Mouse (Mus musculus): ENCODE measurements around the gene Wrnip1.

Wrnip1 gene

DNA sequence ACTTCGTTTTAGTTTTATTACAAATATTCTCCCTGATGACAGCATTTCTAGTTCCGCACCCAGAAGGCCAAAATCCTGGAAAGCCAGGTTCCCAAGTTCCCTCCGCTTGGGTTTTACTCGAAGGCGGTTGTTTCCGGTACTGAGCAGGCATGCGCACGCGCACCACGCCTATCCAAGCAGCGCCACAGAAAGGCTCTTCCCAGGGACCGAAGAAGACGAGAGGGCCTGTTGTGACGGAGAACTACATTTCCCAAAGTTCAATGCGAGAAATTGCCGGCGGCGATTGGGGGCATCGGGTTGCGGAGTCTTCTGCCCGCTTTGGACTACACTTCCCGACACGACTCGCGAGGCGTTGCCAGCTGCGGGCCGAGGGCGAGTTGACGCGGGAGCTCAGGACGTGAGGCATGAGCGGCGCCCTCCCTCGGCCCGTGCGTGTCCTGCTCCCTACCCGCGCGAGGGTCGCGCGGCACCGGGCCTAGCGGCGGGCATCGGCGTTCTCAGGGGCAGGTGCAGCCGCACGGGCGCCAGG is at the start of gene Wrnip1:
Wrnip1 (plus strand) TSS at position 346 of the 529 bp plus-strand sequence.
- peak; percentile 99 for DNase-seq

DNA sequence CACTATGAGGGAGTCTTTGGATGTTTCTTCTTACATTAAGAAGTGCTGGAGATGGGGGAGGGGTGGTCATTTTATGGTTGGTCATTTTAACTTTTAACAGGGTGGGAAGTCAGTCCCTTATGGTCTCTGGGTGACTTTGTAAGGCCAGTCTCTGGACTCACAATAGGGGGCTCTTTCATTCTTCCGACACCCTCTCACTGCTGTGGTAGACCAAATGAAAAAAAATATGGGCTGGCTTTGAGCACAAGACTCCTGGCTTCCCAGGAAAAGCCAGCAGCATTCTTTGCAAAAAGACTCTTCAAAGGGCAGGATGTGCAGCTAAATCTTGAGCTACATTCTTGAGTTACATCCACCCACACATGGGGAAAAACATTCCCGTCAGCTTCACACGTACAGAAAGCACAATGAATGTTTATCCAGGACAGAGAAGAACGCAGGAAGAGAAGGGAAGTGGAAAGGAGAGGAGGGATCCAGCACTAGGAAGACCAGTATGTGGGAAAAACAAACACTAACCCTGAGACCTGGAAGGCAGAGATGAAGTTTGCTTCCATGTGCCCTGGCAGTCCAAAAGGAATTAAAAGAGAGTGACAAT is 49.7 kb upstream of the Wrnip1 start:
- DNase-seq = peak; percentile 15

DNA sequence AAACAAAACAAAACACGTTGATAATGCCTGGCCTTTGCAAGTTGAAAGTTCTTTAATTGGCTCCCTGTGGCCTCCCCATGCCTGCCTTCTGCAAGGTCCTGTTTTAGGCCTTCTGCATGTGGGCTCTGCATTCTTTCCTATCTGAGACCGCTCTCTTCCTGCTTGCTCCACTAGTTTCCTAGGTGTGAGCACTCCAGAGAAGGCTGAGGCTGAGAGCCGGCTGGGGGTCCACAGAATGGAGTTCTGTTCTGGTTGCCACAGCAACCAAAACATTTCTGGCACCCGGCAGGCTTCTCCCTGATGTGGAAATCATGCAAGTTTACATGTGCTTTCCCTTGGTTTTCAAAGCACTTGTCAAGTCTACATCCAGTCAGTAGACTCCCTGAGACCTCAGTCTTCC is 42.8 kb upstream of the Wrnip1 start:
- DNase-seq = no peak

DNA sequence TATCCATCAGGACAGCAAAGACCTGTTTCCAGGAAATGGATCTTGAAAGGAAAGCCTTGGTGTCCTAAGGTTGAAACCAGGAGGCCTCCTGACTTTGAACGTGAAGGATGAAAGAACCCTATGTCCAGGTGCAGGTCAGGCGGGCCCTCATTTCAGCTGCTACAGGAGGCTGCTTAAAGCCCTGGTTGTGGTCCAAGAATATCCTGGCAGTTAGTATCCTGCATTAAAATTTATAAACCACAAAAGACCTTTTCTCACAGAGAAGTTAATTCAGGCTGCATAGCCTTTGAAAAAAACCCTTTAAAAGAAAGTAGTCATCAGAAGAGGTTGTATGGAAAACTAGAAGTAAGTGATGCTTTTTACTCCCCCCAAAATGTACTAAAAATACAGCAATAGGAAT is 41.0 kb upstream of the Wrnip1 start:
- no peak for DNase-seq

DNA sequence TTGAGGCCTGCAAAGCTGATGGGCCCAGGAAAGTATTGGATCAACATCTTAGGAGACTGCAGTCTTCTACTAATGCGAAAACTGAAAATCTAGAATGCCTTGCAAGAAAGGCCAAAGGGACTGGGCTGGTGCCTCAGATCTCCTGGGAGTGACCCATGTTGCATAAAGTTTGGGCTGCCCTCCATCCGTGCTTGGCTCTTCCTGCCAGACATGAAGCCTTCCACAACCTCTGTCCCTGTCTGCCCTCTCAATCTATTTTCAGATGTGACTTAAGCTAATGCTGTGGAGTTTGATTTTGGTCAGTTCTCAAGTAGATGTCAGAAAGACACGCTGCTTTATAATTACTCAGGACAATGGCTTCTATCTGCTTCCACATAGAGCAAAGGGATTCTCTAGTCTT is 38.7 kb upstream of the Wrnip1 start:
- DNase-seq = no peak

GRCm38 (mm10) chr13:32764448-32764847 is 37.4 kb upstream of the Wrnip1 start:
- DNase-seq = no peak

DNA sequence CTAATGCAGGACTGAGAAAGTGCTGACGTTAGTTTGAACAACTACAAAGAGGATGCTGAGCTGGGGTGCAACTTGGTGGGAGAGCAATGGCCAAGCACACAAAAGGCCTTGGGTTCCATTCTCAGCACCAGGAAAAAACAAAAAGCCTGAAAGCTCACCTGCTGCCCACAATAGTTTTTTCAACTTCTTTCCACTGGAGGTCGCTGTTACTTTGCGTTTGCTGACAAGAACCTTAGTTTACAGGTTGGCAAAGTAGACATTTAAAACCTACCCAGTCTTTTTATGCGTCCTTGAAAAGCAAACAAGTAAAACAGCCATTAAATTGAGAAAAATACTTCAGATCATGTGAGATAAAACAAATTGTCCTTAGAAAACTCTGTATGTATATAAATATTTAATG is 33.7 kb upstream of the Wrnip1 start:
- DNase-seq = peak; percentile 59

GRCm38 (mm10) chr13:32769960-32770359 is 31.9 kb upstream of the Wrnip1 start:
- no peak for DNase-seq

- no peak for DNase-seq
These were observed 25.9 kb upstream of the Wrnip1 start for GRCm38 (mm10) chr13:32775889-32776288.

GRCm38 (mm10) chr13:32776350-32776749 is 25.5 kb upstream of the Wrnip1 start:
- no peak for DNase-seq

GRCm38 (mm10) chr13:32778861-32779260 is 23.0 kb upstream of the Wrnip1 start:
- no peak for DNase-seq

- DNase-seq = peak; percentile 30
These were observed 18.8 kb upstream of the Wrnip1 start for GRCm38 (mm10) chr13:32783055-32783454.

DNA sequence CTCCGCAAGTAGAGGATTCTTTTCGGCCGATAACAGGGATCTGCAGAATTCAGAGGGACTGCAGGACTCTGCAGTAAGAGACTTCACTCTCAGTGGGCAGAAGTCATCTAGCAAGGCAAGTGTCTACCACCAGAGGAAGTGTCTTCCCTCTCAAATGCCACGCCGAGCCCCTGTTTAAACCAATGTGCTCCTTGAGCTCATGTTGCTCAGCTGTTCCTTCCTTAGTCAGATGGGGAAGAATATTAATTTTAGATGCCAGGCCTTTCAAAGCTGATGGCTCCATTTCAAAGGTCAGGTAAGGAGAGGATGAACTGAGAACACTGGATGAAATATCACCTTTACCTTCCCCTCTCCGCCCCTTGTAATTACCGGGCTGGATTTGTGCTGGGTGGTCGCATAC is 18.0 kb upstream of the Wrnip1 start, which contains the start of gene Mylk4:
Mylk4 (minus strand) TSS at position 139 of the 400 bp plus-strand sequence.
- no peak for DNase-seq

DNA sequence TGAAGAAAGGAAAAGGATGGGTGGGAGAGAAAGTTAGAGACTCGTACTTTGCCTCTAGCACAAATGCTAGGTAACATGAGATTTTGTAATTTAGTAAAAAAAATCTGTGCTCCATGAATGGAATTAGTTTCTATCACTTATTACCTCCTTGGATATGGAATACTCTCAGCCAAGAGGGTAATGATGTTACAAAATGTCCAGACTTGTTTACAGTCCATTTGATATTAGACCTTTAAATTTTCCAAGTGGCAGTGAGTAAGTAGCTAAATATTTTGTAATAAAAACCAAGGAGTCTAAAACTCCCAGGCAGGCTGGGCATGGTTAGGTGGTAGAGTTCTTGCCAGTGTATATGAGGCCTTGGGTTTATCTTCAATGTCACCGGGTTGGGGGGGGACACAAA is 14.3 kb upstream of the Wrnip1 start:
- DNase-seq = no peak

GRCm38 (mm10) chr13:32789781-32790180 is 12.1 kb upstream of the Wrnip1 start:
- DNase-seq = no peak

- DNase-seq = no peak
These were observed 7.2 kb upstream of the Wrnip1 start for GRCm38 (mm10) chr13:32794619-32795018.

- DNase-seq = no peak
These were observed 6.7 kb upstream of the Wrnip1 start for GRCm38 (mm10) chr13:32795166-32795565.

DNA sequence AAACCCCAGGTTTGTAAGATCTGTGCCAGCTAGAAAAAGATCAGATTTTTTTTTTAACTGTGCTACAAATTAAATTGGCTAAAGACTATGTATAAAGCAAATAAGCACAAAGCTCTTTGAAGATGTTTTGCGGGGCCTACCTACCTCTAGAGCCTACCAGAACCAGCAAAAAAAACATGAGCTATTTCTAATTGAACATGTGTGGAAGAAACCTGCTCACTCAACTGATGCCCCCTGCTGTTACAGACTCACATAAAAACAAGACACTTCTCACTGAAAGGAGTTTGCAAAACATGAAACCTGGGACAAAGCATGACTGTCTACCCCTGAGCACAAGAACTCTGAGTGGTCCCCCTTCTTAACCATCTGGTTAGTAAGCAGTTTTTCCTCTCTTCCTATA is 4.8 kb upstream of the Wrnip1 start:
- DNase-seq = peak; percentile 20

DNA sequence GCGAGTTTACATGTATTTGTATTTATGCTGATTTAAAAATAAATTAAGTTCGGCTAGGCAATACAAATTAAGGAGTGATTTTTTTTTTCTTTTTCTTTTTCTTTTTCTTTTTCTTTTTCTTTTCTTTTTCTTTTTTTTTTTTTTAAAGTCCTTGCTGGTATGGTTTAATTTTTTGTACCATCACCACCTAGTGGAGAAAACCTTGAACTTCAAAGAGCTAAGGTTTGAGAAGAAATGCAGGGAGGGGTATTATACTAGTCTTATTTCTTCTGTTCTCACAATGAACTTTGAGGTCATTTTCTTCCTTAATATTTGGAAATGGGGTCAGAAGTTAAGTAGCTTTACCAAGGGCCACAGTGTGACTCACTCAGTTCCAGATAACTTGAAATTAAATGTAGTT is 2.7 kb upstream of the Wrnip1 start:
- peak; percentile 32 for DNase-seq

- peak; percentile 7 for DNase-seq
These were observed 979 bp upstream of the Wrnip1 start for GRCm38 (mm10) chr13:32800859-32801258.

GRCm38 (mm10) chr13:32802259-32803081 is 632 bp downstream of the Wrnip1 start, which contains the start of gene D930007J09Rik:
Gene D930007J09Rik (minus strand): TSS chr13:32802849.
- DNase-seq = peak; percentile 66

- DNase-seq = no peak
These were observed 2.0 kb downstream of the Wrnip1 start for GRCm38 (mm10) chr13:32803701-32804345.

GRCm38 (mm10) chr13:32806820-32807219 is 5.0 kb downstream of the Wrnip1 start:
- no peak for DNase-seq

GRCm38 (mm10) chr13:32807624-32808023 is 5.8 kb downstream of the Wrnip1 start:
- no peak for DNase-seq
